Mouse (Mus musculus): ENCODE measurements around the gene Wap.

The Wap gene

GRCm38 (mm10) chr11:6627731-6628130 lies 10.7 kb downstream of the Wap start:
- no peak for DNase-seq (ENCODE audit: low spot score in 2 of 2)

- no peak for DNase-seq (ENCODE audit: low spot score in 2 of 2)
Measured at GRCm38 (mm10) chr11:6626388-6626772, 12.1 kb downstream of the Wap start.

- peak; percentile 82 to 85 for DNase-seq (ENCODE audit: low spot score in 2 of 2)
Measured at GRCm38 (mm10) chr11:6625478-6626387, 12.7 kb downstream of the Wap start, which contains the start of gene Tbrg4. Gene Tbrg4, minus strand, starts transcription at chr11:6626067.

DNA sequence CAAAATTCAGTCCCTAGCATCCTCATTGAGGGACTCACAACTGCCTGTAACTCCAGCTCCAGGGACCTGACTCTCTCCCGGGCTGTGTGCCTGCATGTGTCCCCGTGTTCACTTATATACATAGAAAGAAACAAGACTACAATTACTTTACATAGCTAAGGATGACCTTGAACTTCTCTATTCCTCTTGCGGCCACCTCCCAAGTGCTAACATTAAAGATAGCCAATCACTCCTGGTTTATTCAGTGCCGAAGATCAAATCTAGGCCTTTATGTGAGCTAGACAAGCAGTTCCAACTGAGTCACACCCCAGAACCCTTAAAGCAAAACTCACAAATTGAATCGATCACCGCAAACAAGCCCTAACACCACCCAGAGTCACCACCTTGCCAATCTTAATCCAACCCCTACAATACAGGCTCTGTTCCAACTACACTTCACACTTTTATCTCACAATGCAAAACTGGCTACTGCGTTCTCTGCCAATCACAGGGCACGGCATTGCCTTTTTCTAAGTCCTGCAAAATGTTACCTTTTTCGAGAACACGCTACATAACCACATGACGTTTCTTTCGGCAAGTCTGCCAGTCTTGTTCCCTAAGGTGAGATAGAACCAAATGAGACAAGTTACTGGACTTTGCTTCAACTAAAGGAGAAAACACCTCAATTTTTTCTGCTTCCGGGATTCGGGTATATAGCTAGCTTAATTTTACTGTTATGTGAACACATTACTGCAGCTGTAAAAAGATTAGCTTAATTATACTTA lies 13.6 kb downstream of the Wap start:
- DNase-seq (ENCODE audit: low spot score in 2 of 2): no peak

DNA sequence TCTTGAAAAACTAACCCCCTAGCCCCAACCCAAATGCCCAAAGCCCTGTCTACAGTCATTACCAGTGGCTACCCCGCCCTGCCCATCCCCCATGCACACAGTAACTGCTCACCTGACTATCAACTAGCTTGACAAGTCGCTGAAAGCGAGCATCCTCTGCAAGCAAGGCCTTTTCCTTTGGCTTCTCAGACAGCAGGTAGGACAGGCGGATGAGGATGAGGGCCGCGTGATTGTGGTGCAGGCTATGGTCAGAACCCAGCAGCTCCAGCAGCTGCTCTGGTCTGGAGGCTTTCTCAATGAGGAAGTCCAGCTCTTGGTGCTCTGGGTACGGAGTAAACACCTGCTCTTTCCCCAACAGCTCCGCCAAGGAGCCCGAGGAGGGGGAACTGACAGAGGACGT lies 14.7 kb downstream of the Wap start:
- no peak for DNase-seq (ENCODE audit: low spot score in 2 of 2)

DNA sequence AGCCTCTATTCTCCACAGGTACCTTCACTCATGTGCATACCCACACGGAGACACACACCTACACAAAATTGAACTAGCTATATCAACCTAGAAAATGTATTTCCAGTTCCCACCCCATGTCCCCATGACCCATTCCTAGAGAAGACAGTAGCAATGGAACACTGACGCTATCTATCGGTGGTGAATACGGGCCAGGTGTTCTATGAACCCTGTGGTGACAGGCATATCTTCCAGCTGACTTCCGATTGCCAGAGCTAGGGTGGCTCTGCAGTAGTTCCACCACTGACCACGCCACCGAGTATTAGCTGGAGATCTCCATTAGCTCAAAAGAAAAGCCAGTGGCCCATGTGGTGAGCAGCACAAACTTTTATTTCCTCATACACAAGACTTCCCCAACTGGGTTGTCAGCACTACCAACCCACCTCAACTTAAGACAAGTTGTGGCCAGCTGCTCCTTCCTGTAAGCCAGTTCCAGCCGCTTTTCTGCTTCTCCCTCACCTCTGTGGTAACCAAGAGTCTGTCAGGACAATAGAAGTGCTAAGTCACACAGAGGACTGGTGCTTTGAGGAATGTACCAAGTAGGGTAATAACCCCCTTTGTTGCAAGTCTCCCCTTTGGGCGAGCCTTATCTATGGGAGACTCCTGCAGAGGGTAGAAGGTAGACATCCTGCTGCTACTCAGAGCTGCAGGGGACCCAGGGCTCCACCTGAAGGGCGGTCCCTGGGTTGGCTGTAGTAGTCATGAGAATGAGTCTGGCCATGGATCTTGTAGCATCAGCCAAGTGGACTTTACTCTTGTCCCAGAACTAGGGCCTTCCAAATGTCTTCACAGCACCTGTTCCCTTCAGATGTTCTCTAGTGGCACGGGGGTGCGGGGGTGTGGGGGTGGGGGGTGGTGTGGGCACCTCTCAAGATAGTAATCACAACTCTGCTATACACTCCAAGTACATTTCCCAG lies 22.9 kb downstream of the Wap start:
- no peak for DNase-seq (ENCODE audit: low spot score in 2 of 2)

- DNase-seq (ENCODE audit: low spot score in 2 of 2): no peak
Measured at GRCm38 (mm10) chr11:6605491-6606399, 32.7 kb downstream of the Wap start, which contains the start of gene Nacad. Gene Nacad, minus strand, starts transcription at chr11:6606053.

GRCm38 (mm10) chr11:6605021-6605481 lies 33.4 kb downstream of the Wap start:
- DNase-seq (ENCODE audit: low spot score in 2 of 2): no peak

- DNase-seq (ENCODE audit: low spot score in 2 of 2): no peak
Measured at GRCm38 (mm10) chr11:6604604-6604936, 33.9 kb downstream of the Wap start.

GRCm38 (mm10) chr11:6603887-6604603 lies 34.4 kb downstream of the Wap start:
- no peak for DNase-seq (ENCODE audit: low spot score in 2 of 2)

DNA sequence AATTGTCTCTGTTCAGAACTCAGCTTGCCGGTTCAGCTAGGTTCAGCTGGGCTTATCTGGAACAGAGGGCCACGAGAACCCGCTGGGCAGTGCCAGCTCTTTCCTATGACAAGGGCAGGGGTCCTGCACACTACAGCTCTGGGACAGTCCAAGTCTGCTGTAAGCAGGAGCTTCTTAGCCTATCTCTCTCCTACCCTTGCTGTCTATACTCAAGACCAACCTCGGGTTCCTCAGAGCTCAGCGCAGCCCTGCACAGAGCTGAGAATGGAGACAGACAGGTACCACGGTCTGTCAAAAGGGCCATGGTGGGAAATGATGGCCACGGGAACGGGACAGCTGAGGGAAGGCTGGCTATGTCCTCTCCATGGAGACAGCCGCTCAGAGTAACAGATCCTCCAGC lies 35.2 kb downstream of the Wap start:
- no peak for DNase-seq (ENCODE audit: low spot score in 2 of 2)

DNA sequence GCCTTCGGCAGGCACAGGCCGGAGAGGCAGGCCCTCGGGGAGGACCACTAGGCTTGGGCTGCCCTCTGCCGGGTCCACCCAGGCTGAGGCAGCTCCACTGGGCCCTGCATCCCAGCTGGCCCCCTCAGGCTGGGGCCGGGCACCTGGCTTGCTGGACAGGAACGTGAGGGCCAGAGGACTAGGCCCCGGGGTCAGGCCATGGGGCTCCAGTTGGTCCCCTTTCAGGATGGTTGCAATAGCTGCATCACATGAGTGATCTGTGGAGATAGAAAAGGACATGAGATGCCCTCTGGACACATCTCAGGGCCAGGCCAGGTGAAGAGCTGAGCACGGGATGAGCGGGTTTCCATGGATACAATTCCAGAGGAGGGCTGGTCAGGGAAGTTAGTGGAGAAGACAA lies 35.8 kb downstream of the Wap start:
- DNase-seq (ENCODE audit: low spot score in 2 of 2): no peak

DNA sequence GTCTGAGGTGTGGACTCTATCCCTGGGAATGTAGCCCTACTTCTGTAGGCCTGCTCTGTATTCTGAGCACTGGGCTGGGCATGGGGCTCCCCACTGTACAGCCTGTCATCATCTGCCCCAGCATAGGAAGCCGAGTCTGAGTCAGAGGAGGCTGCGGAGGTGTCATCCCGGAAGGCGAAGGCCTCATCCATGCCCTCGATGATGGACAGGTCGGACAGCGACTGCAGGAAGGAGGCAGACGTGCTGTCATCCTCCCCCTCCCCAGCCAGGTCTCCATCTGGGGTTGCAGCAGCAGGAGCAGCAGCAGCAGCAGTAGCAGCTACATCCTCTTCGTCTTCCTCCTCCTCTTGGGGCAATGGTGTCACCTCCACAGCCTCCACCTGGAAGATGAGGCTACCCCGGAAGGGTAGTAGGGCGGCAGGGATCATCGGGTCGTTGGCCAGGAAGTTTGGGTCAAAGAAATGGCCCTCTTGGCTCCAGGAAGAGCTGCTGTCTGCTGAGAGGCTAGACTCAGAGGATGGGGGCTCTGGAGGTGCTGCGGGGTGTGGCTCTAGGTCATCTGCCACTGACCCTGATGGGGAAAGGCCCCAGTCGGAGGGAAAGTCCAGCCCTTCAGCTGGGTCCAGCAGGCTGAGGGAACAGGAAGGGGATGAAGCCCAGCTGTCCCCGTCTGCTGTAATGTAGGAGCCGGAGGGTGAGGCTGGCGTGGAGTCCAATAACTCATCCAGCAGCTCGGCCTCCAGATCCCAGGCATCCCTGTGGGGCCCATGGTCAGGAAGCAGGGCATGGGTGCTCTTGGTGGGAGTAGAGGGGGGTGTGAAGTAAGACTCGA lies 36.6 kb downstream of the Wap start:
- no peak for DNase-seq (ENCODE audit: low spot score in 2 of 2)

- no peak for DNase-seq (ENCODE audit: low spot score in 2 of 2)
Measured at GRCm38 (mm10) chr11:6600284-6600944, 38.0 kb downstream of the Wap start.

DNA sequence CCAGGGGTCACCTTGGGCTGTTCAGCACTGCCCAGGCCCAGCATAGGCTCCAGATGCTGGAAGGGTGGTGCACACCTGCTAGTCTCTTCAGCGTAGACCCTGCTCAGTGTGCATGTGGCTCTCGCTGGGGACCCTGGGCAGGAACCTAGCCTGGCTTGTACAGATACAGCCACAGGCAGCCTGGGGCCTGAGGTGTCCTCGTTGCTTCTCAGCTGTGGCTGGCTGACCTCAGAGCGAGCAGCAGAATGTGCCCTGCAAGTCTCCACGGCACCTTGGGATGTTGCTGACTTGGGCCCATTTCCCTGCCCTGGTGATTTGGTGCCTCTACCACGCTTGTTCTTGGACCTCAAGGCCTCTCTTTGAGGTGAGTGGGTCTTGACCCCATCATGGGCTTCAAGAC lies 38.6 kb downstream of the Wap start:
- DNase-seq (ENCODE audit: low spot score in 2 of 2): no peak

DNA sequence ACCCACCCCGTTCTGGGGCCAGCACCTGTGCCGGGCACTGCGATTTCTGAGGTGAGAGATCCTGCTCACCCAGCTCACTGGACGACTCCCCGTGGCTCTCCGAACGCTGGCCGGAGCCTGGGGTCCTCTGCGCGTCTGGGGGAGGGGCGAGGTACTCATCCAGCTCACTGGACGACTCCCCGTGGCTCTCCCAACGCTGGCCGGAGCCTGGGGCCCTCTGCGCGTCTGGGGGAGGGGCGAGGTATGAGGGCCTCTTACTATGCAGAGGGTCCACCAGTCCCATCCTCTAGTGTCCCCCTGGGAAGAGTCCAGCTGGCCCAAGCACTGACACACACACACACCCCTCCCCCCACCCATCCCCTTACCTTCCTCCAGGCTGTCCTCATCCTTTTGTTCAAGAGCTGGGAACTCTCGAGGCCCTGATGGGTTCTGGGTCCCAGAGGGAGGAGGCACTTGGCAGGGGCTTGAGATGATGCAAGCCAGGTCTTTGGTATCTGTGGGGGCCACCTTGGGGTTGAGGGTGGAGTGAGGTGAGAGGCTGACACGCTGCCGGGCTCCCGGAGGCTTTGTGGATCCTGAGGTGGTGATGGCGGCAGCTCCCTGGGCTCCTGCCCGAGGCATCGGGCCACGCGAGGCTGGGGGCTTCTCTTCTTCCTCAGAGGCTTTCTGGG lies 39.3 kb downstream of the Wap start:
- peak; percentile 43 to 53 for DNase-seq (ENCODE audit: low spot score in 2 of 2)

DNA sequence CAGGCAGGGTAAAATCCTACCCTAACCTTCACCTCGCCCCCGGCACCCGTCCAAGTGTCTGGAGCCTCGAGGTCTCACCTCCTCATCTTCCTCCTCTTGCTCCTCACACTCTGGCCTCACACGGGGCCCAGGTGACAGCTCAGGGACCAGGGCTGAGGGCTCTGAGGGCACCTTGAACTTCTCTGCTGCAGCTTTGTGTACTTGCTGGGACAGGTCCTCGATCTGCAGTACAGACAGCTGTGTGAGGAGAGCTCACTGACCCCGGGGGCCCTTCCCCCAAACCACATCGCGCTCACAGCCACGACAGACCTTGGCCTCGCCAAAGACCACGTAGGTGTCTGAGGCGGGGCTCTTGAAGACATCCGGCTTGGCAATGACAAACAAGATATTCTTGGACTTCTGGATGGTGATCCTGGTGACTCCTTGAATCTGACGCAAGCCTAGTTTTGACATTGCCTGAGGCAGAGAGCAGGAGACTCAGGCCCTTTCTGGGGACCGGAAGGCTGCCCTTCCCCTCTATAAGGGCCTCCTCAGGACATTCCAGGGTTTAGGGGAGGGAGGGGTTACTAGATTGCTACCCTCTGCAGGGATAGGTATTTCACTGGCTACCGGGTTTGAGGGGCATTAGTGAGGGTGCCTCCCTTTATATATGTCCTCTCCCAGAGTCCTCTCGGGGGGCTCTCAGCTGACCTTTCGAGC lies 40.1 kb downstream of the Wap start:
- no peak for DNase-seq (ENCODE audit: low spot score in 2 of 2)
